In genomic region chr3:89203142-89203514, GRCm38 (mm10) we compare ENCODE assay signal across 8 mouse cellular contexts. TPM values are rescaled to one million over a fixed set of nuclear protein-coding genes. Genes with fewer than 3 reads are reported as not detected.
A peak's percentile ranks its signal among the peaks of the same experiment; 100 is the strongest.
DNase-seq lines count a peak whose midpoint lies in the region; ATAC-seq and TF ChIP-seq lines count a peak whose summit lies in the region.

No protein-coding gene starts in this region.

- H3K9ac ChIP-seq in kidney, embryonic 15.5 days = peak overlapping the region; percentile 36
- peak overlapping the region; percentile 62 for H3K9ac ChIP-seq in hindbrain, embryonic 14.5 days
- peak overlapping the region; percentile 42 for H3K9ac ChIP-seq in midbrain, embryonic 14.5 days (replicated peaks; ENCODE audit: low read length)

- WGBS in kidney, embryonic 15.5 days = 40% methylated on average over 5 of the region's 5 CpGs
- WGBS in hindbrain, embryonic 14.5 days = 35% methylated on average over 5 of the region's 5 CpGs
- WGBS in midbrain, embryonic 14.5 days = 36% methylated on average over 5 of the region's 5 CpGs

- peak overlapping the region; percentile 76 for H3K4me2 ChIP-seq in kidney, embryonic 15.5 days
- peak overlapping the region; percentile 62 for H3K4me2 ChIP-seq in hindbrain, embryonic 14.5 days (replicated peaks)
- peak overlapping the region; percentile 60 for H3K4me2 ChIP-seq in midbrain, embryonic 14.5 days (ENCODE audit: low read length)

- no peaks in the 10 kb centered on the region for H3K9me3 ChIP-seq in kidney, embryonic 15.5 days (replicated peaks)
- no peaks in the 10 kb centered on the region for H3K9me3 ChIP-seq in hindbrain, embryonic 14.5 days (ENCODE audit: control insufficient read depth, low read length)
- H3K9me3 ChIP-seq in midbrain, embryonic 14.5 days (ENCODE audit: control insufficient read depth, low read length) = no peaks in the 10 kb centered on the region

- no peaks in the 10 kb centered on the region for H3K27me3 ChIP-seq in kidney, embryonic 15.5 days
- no peaks in the 10 kb centered on the region for H3K27me3 ChIP-seq in hindbrain, embryonic 14.5 days (ENCODE audit: control insufficient read depth, insufficient read depth, low read length)
- no peaks in the 10 kb centered on the region for H3K27me3 ChIP-seq in midbrain, embryonic 14.5 days (ENCODE audit: control insufficient read depth, insufficient read depth, low read length)

- H3K4me3 ChIP-seq in kidney, embryonic 15.5 days (replicated peaks) = peak overlapping the region; percentile 51
- H3K4me3 ChIP-seq in bone marrow macrophage, adult 2 months (ENCODE audit: insufficient read depth, low read length) = peak overlapping the region; percentile 86
- peak overlapping the region; percentile 44 for H3K4me3 ChIP-seq in hindbrain, embryonic 14.5 days (replicated peaks; ENCODE audit: low read length)
- peak overlapping the region; percentile 43 for H3K4me3 ChIP-seq in midbrain, embryonic 14.5 days (replicated peaks; ENCODE audit: low read depth, low read length)

- peaks cover 11% of the 10 kb centered on the region for H3K4me1 ChIP-seq in kidney, embryonic 15.5 days
- H3K4me1 ChIP-seq in bone marrow macrophage, adult 2 months (ENCODE audit: control insufficient read depth, insufficient read depth, low read length) = peaks cover 15% of the 10 kb centered on the region
- H3K4me1 ChIP-seq in hindbrain, embryonic 14.5 days (replicated peaks; ENCODE audit: control insufficient read depth, insufficient read depth, low read length) = peaks cover 5% of the 10 kb centered on the region
- no peaks in the 10 kb centered on the region for H3K4me1 ChIP-seq in midbrain, embryonic 14.5 days (ENCODE audit: control insufficient read depth, insufficient read depth, low read length)

- H3K27ac ChIP-seq in kidney, embryonic 15.5 days = no peak overlapping the region
- peak overlapping the region; percentile 67 for H3K27ac ChIP-seq in bone marrow macrophage, adult 2 months (ENCODE audit: insufficient read depth, low read depth, low read length)
- H3K27ac ChIP-seq in hindbrain, embryonic 14.5 days = no peak overlapping the region
- no peak overlapping the region for H3K27ac ChIP-seq in midbrain, embryonic 14.5 days (replicated peaks; ENCODE audit: low read depth, low read length)

- DNase-seq in kidney, postnatal 10 days = no peak
- no peak for DNase-seq in hindbrain, embryonic 14.5 days (ENCODE audit: low spot score)
- DNase-seq in midbrain, embryonic 14.5 days = no peak
- DNase-seq in embryo, embryonic 10.5 days (ENCODE audit: low spot score) = no peak
- DNase-seq in thymus, postnatal 0 days (ENCODE audit: low spot score) = no peak
- DNase-seq in lung, postnatal 25 days (ENCODE audit: low spot score) = no peak

- H3K36me3 ChIP-seq in kidney, embryonic 15.5 days = peaks cover 36% of the 10 kb centered on the region
- H3K36me3 ChIP-seq in hindbrain, embryonic 14.5 days (replicated peaks; ENCODE audit: control insufficient read depth, insufficient read depth) = peaks cover 41% of the 10 kb centered on the region
- peaks cover 33% of the 10 kb centered on the region for H3K36me3 ChIP-seq in midbrain, embryonic 14.5 days (ENCODE audit: control insufficient read depth, insufficient read depth, low read length)

- no peak for ATAC-seq in kidney, embryonic 15.5 days (replicated peaks; ENCODE audit: low FRiP score)
- ATAC-seq in hindbrain, embryonic 14.5 days (ENCODE audit: low FRiP score) = 0 out of 2 replicates have a peak, but pooled peaks have one; percentile 18
- peak; percentile 16; the same call in 1 of the 2 replicates for ATAC-seq in midbrain, embryonic 14.5 days (ENCODE audit: low FRiP score, low TSS enrichment)

- TF ChIP-seq POLR2A in bone marrow macrophage, adult 2 months (IDR thresholded peaks at IDR 0.05; ENCODE audit: borderline replicate concordance, low read depth, low read length) = no peak

- no peak for TF ChIP-seq CTCF in bone marrow macrophage, adult 2 months (IDR thresholded peaks at IDR 0.05; ENCODE audit: low read depth, low read length)

RNA-seq across cellular contexts. Expression of gene Gba, which starts 0.4 kb away (rescaled TPM):
- 41.4 and 44.0 TPM in 2 replicates for polyA plus RNA-seq in kidney, embryonic 15.5 days (2015; fragmentation: Nextera tagmentation; extraction: Ambion mirVana)
- polyA plus RNA-seq in bone marrow macrophage, adult 2 months (2012; ENCODE audit: insufficient read depth, insufficient read length, missing spikeins) = 130 and 141 TPM in 2 replicates
- 45.7 and 48.8 TPM in 2 replicates for polyA plus RNA-seq in hindbrain, embryonic 14.5 days (2014; fragmentation: Nextera tagmentation; extraction: Ambion mirVana)
- 42.0 and 47.8 TPM in 2 replicates for polyA plus RNA-seq in midbrain, embryonic 14.5 days (2014; fragmentation: Nextera tagmentation; extraction: Ambion mirVana)
- 51.3 and 51.8 TPM in 2 replicates for polyA plus RNA-seq in thymus, postnatal 0 days (2015; fragmentation: Nextera tagmentation; extraction: Ambion mirVana)

RNA-seq across cellular contexts. Expression of gene Thbs3, which starts 11.9 kb away (rescaled TPM):
- 14.9 and 20.5 TPM in 2 replicates for polyA plus RNA-seq in kidney, embryonic 15.5 days (2015; fragmentation: Nextera tagmentation; extraction: Ambion mirVana)
- polyA plus RNA-seq in bone marrow macrophage, adult 2 months (2012; ENCODE audit: insufficient read depth, insufficient read length, missing spikeins) = 1.1 TPM in 1 of 2 replicates, not detected in the other
- 29.0 and 31.0 TPM in 2 replicates for polyA plus RNA-seq in hindbrain, embryonic 14.5 days (2014; fragmentation: Nextera tagmentation; extraction: Ambion mirVana)
- polyA plus RNA-seq in midbrain, embryonic 14.5 days (2014; fragmentation: Nextera tagmentation; extraction: Ambion mirVana) = 46.0 and 47.6 TPM in 2 replicates
- 4.9 and 6.2 TPM in 2 replicates for polyA plus RNA-seq in thymus, postnatal 0 days (2015; fragmentation: Nextera tagmentation; extraction: Ambion mirVana)

RNA-seq across cellular contexts. Expression of gene Fam189b, which starts 20.2 kb away (rescaled TPM):
- polyA plus RNA-seq in kidney, embryonic 15.5 days (2015; fragmentation: Nextera tagmentation; extraction: Ambion mirVana) = 37.1 and 50.4 TPM in 2 replicates
- polyA plus RNA-seq in bone marrow macrophage, adult 2 months (2012; ENCODE audit: insufficient read depth, insufficient read length, missing spikeins) = 17.4 TPM in 2 replicates
- polyA plus RNA-seq in hindbrain, embryonic 14.5 days (2014; fragmentation: Nextera tagmentation; extraction: Ambion mirVana) = 32.9 and 33.3 TPM in 2 replicates
- 25.0 and 25.3 TPM in 2 replicates for polyA plus RNA-seq in midbrain, embryonic 14.5 days (2014; fragmentation: Nextera tagmentation; extraction: Ambion mirVana)
- 71.2 and 80.1 TPM in 2 replicates for polyA plus RNA-seq in thymus, postnatal 0 days (2015; fragmentation: Nextera tagmentation; extraction: Ambion mirVana)

RNA-seq across cellular contexts. Expression of gene Mtx1, which starts 23.8 kb away (rescaled TPM):
- polyA plus RNA-seq in kidney, embryonic 15.5 days (2015; fragmentation: Nextera tagmentation; extraction: Ambion mirVana) = 211 and 219 TPM in 2 replicates
- polyA plus RNA-seq in bone marrow macrophage, adult 2 months (2012; ENCODE audit: insufficient read depth, insufficient read length, missing spikeins) = 66.1 and 66.8 TPM in 2 replicates
- polyA plus RNA-seq in hindbrain, embryonic 14.5 days (2014; fragmentation: Nextera tagmentation; extraction: Ambion mirVana) = 144 and 148 TPM in 2 replicates
- polyA plus RNA-seq in midbrain, embryonic 14.5 days (2014; fragmentation: Nextera tagmentation; extraction: Ambion mirVana) = 144 and 151 TPM in 2 replicates
- polyA plus RNA-seq in thymus, postnatal 0 days (2015; fragmentation: Nextera tagmentation; extraction: Ambion mirVana) = 206 and 223 TPM in 2 replicates

RNA-seq across cellular contexts. Expression of gene Muc1, which starts 25.7 kb away (rescaled TPM):
- polyA plus RNA-seq in kidney, embryonic 15.5 days (2015; fragmentation: Nextera tagmentation; extraction: Ambion mirVana) = 12.0 and 12.3 TPM in 2 replicates
- 0.47 TPM in 1 of 2 replicates, not detected in the other for polyA plus RNA-seq in bone marrow macrophage, adult 2 months (2012; ENCODE audit: insufficient read depth, insufficient read length, missing spikeins)
- 0.47 and 0.52 TPM in 2 replicates for polyA plus RNA-seq in hindbrain, embryonic 14.5 days (2014; fragmentation: Nextera tagmentation; extraction: Ambion mirVana)
- 2.1 and 2.4 TPM in 2 replicates for polyA plus RNA-seq in midbrain, embryonic 14.5 days (2014; fragmentation: Nextera tagmentation; extraction: Ambion mirVana)
- 1.4 and 2.4 TPM in 2 replicates for polyA plus RNA-seq in thymus, postnatal 0 days (2015; fragmentation: Nextera tagmentation; extraction: Ambion mirVana)
